Mouse (Mus musculus) lung, embryonic 14.5 days (tissue): ENCODE results near the gene Ift52. TPM values are rescaled to one million over a fixed set of nuclear protein-coding genes. Genes with fewer than 3 reads are reported as not detected.

Source experiments
- ATAC-seq: fragments of 200-750 bp; cut with Nextera tagmentation; 2 replicates; pipeline ENCODE4 v1.8.0; 2017; ENCODE audit warnings: mild to moderate bottlenecking, moderate TSS enrichment, moderate library complexity; ENCODE audit not compliant: insufficient read depth
- DNase-seq: peaks from one replicate; pipeline ENCODE4 v3.0.0-alpha.2; 2015
- H3K27ac ChIP-seq: fragments of 300-500 bp; sonication (generic); 2 replicates; pipeline ENCODE4 v1.5.1; 2014; ENCODE audit warnings: low read depth, mild to moderate bottlenecking, moderate library complexity
- H3K27me3 ChIP-seq: fragments of 300-500 bp; sonication (generic); 2 replicates; pipeline ENCODE4 v1.6.1; 2014; ENCODE audit warnings: low read length, control low read depth; ENCODE audit not compliant: insufficient read depth
- H3K36me3 ChIP-seq: fragments of 300-500 bp; sonication (generic); 2 replicates; pipeline ENCODE4 v1.6.1; 2014; ENCODE audit warnings: control low read depth; ENCODE audit not compliant: insufficient read depth
- H3K4me1 ChIP-seq: fragments of 300-500 bp; sonication (generic); 2 replicates; pipeline ENCODE4 v1.6.1; 2014; ENCODE audit warnings: antibody characterized with exemption, control low read depth; ENCODE audit not compliant: insufficient read depth
- H3K4me2 ChIP-seq: fragments of 300-500 bp; sonication (generic); 2 replicates; pipeline ENCODE4 v1.6.1; 2014; ENCODE audit warnings: mild to moderate bottlenecking
- H3K4me3 ChIP-seq: fragments of 300-500 bp; sonication (generic); 2 replicates; pipeline ENCODE4 v1.5.1; 2014; ENCODE audit warnings: low read depth, low read length
- H3K9ac ChIP-seq: fragments of 300-500 bp; sonication (generic); 2 replicates; pipeline ENCODE4 v1.6.1; 2014
- H3K9me3 ChIP-seq: fragments of 300-500 bp; sonication (generic); 2 replicates; pipeline ENCODE4 v1.6.1; 2016; ENCODE audit warnings: low read depth, low read length, control low read depth
- CTCF ChIP-seq: IDR thresholded peaks from 2 replicates; pipeline ENCODE4 v1.5.1; 2016; ENCODE audit warnings: antibody characterized with exemption, low read depth
- WGBS: fragments of 180-500 bp; shearing (Covaris S2); extraction: QIAGEN DNeasy Blood & Tissue Kit; methylation state at CpG from one replicate; pipeline ENCODE4 v1.1.7; 2014; 5-methylcytosine and 5-hydroxymethylcytosine counted together
- polyA plus RNA-seq: library from polyadenylated mRNA; unstranded; fragments of >200 nt; fragmentation: Nextera tagmentation; extraction: Ambion mirVana; gene quantifications from 2 replicates; pipeline ENCODE4 v1.2.1, GENCODE M21; 2014

The Ift52 gene
- polyA plus RNA-seq, 1 experiment from 2014 or later: 49.0 TPM

GRCm38 (mm10) chr2:162975157-162975775 is 41.9 kb upstream of the Ift52 start:
- H3K4me2 ChIP-seq: no peak overlapping the region
- no peak overlapping the region for H3K4me3 ChIP-seq
- TF ChIP-seq CTCF: no peak
- 68% methylated on average over 11 of the region's 11 CpGs for WGBS
- H3K9ac ChIP-seq: no peak overlapping the region
- DNase-seq (peak; percentile 22), ATAC-seq (peak; percentile 41; the same call in 1 of the 2 replicates)
- no peaks in the 10 kb centered on the region for H3K36me3 ChIP-seq
- H3K4me1 ChIP-seq: no peaks in the 10 kb centered on the region
- H3K9me3 ChIP-seq: no peaks in the 10 kb centered on the region
- H3K27me3 ChIP-seq: no peaks in the 10 kb centered on the region
- H3K27ac ChIP-seq: no peak overlapping the region

GRCm38 (mm10) chr2:162976001-162976400 is 41.2 kb upstream of the Ift52 start:
- Histone ChIP-seq H3K27me3 (no peaks in the 10 kb centered on the region), H3K4me2 (no peak overlapping the region), H3K36me3 (no peaks in the 10 kb centered on the region), H3K9ac (no peak overlapping the region), H3K9me3 (no peaks in the 10 kb centered on the region), H3K27ac (no peak overlapping the region), H3K4me1 (no peaks in the 10 kb centered on the region), H3K4me3 (no peak overlapping the region)
- no peak for TF ChIP-seq CTCF
- ATAC-seq (no peak), DNase-seq (peak; percentile 16)
- WGBS: 58% methylated on average over 4 of the region's 4 CpGs

GRCm38 (mm10) chr2:162984381-162984780 is 32.8 kb upstream of the Ift52 start:
- H3K27me3 ChIP-seq: no peaks in the 10 kb centered on the region
- ATAC-seq: no peak
- no peak overlapping the region for H3K27ac ChIP-seq
- H3K4me1 ChIP-seq: no peaks in the 10 kb centered on the region
- no peak overlapping the region for H3K4me2 ChIP-seq
- no peak overlapping the region for H3K4me3 ChIP-seq
- no peak for DNase-seq
- WGBS: 85% methylated on average over 6 of the region's 6 CpGs
- no peak overlapping the region for H3K9ac ChIP-seq
- no peak for TF ChIP-seq CTCF
- H3K36me3 ChIP-seq: no peaks in the 10 kb centered on the region
- no peaks in the 10 kb centered on the region for H3K9me3 ChIP-seq

GRCm38 (mm10) chr2:162985923-162986322 is 31.2 kb upstream of the Ift52 start:
- Histone ChIP-seq H3K9ac (no peak overlapping the region), H3K36me3 (no peaks in the 10 kb centered on the region)

GRCm38 (mm10) chr2:162986764-162987163 is 30.4 kb upstream of the Ift52 start:
- 54% methylated on average over 3 of the region's 3 CpGs for WGBS
- TF ChIP-seq CTCF: no peak
- H3K4me1 ChIP-seq: no peaks in the 10 kb centered on the region
- no peak for ATAC-seq
- no peaks in the 10 kb centered on the region for H3K9me3 ChIP-seq
- no peak for DNase-seq
- no peak overlapping the region for H3K4me2 ChIP-seq
- no peaks in the 10 kb centered on the region for H3K27me3 ChIP-seq
- no peak overlapping the region for H3K27ac ChIP-seq
- no peak overlapping the region for H3K4me3 ChIP-seq
- H3K36me3 ChIP-seq: no peaks in the 10 kb centered on the region
- no peak overlapping the region for H3K9ac ChIP-seq

More at GRCm38 (mm10) chr2:162985923-162986322, 31.2 kb upstream of the Ift52 start:
- no peak for TF ChIP-seq CTCF
- H3K4me2 ChIP-seq: no peak overlapping the region
- H3K9me3 ChIP-seq: no peaks in the 10 kb centered on the region
- ATAC-seq (no peak; the same call in 1 of the 2 replicates), DNase-seq (peak; percentile 57)
- H3K27ac ChIP-seq: no peak overlapping the region
- no peak overlapping the region for H3K4me3 ChIP-seq
- H3K27me3 ChIP-seq: no peaks in the 10 kb centered on the region
- 46% methylated on average over 3 of the region's 3 CpGs for WGBS
- no peaks in the 10 kb centered on the region for H3K4me1 ChIP-seq

GRCm38 (mm10) chr2:162987218-162987617 is 29.9 kb upstream of the Ift52 start, which contains the start of gene Sgk2:
TSS of gene Sgk2 (plus strand) at chr2:162987330.
- Histone ChIP-seq H3K4me2 (no peak within 1 kb of the TSS), H3K9ac (no peak within 1 kb of the TSS), H3K4me1 (no peaks in the 10 kb centered on the region), H3K4me3 (no peak within 1 kb of the TSS), H3K9me3 (no peaks in the 10 kb centered on the region), H3K36me3 (no peaks in the 10 kb centered on the region), H3K27me3 (no peaks in the 10 kb centered on the region), H3K27ac (no peak within 1 kb of the TSS)
- DNase-seq: no peak
- ATAC-seq: no peak
- TF ChIP-seq CTCF: no peak
- 45% methylated on average over 8 of the region's 8 CpGs for WGBS

GRCm38 (mm10) chr2:162988235-162988634 is 28.9 kb upstream of the Ift52 start:
- no peak overlapping the region for H3K4me3 ChIP-seq
- ATAC-seq (no peak), DNase-seq (no peak)
- no peak overlapping the region for H3K4me2 ChIP-seq
- H3K36me3 ChIP-seq: no peaks in the 10 kb centered on the region
- no peak overlapping the region for H3K9ac ChIP-seq
- H3K4me1 ChIP-seq: no peaks in the 10 kb centered on the region
- no peaks in the 10 kb centered on the region for H3K27me3 ChIP-seq
- H3K27ac ChIP-seq: no peak overlapping the region
- TF ChIP-seq CTCF: no peak
- no peaks in the 10 kb centered on the region for H3K9me3 ChIP-seq
- WGBS: 83% methylated on average over 4 of the region's 4 CpGs
